ENCODE assay signal across 8 mouse cellular contexts in the genomic region with DNA sequence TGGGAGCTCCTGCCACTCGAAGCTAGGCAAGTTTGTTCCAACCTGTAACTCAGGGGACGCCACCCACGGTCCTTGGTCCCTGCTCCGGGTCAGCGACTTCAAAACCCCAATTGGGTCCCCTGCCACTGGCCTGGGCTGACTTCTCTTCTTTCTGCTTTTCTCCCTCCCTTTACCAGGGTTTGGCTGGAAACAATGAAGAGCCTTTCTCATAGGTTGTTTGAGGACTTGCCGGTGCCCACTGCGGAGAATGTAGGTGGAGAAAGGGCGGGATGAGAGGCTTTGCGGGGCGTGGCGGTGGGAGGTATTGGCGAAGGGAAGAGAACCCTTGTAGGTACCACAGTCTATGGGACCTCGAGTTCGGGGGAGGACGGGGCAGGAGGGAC. TPM values are rescaled to one million over a fixed set of nuclear protein-coding genes. Genes with fewer than 3 reads are reported as not detected.
DNase-seq lines count a peak whose midpoint lies in the region; ATAC-seq and TF ChIP-seq lines count a peak whose summit lies in the region.

A gene (minus strand): TSS at position 194 of the 383 bp plus-strand sequence.

- H3K36me3 ChIP-seq in lung, postnatal 0 days (ENCODE audit: insufficient read depth, low read length), result no peaks in the 10 kb centered on the region

- peak; percentile 13 for DNase-seq in kidney, adult 18-20 months
- DNase-seq in kidney, adult 11 months, result no peak
- peak; percentile 44 for DNase-seq in brain, adult 2 months (ENCODE audit: low read depth, low spot score)
- DNase-seq in forelimb bud, embryonic 11.5 days (ENCODE audit: low read depth, low spot score), result peak; percentile 37
- no peak for DNase-seq in layer of hippocampus, adult 18-20 months (ENCODE audit: low spot score in 2 of 2)
- DNase-seq in lung, postnatal 0 days (ENCODE audit: low spot score), result peak; percentile 36
- DNase-seq in testis, postnatal 10 days (ENCODE audit: low spot score), result peak; percentile 41
- no peak for DNase-seq in ovary, postnatal 14 days (ENCODE audit: low spot score)

- no peaks in the 10 kb centered on the region for H3K9me3 ChIP-seq in lung, postnatal 0 days (ENCODE audit: low read length)

- TF ChIP-seq CTCF in lung, postnatal 0 days (IDR thresholded peaks at IDR 0.05), result no peak

- H3K9ac ChIP-seq in lung, postnatal 0 days (replicated peaks; ENCODE audit: low read depth), result no peak within 1 kb of the TSS

- 0% methylated on average over 15 of the region's 15 CpGs for WGBS in lung, postnatal 0 days

- TF ChIP-seq EP300 in lung, postnatal 0 days (IDR thresholded peaks at IDR 0.05), result no peak

- 0 out of 2 replicates have a peak, but pooled peaks cover 3% of the 10 kb centered on the region for H3K27me3 ChIP-seq in lung, postnatal 0 days (replicated peaks; ENCODE audit: insufficient read depth, low read length)

- H3K4me1 ChIP-seq in lung, postnatal 0 days (ENCODE audit: insufficient read depth, low read depth, low read length), result no peaks in the 10 kb centered on the region

- peak; percentile 62 for ATAC-seq in lung, postnatal 0 days

- H3K4me2 ChIP-seq in lung, postnatal 0 days (replicated peaks; ENCODE audit: low read depth, low read length), result peak within 1 kb of the TSS; percentile 66

- peak within 1 kb of the TSS; percentile 37 for H3K4me3 ChIP-seq in lung, postnatal 0 days (ENCODE audit: low read depth, low read length)

- H3K27ac ChIP-seq in lung, postnatal 0 days (ENCODE audit: low read length), result no peak within 1 kb of the TSS

RNA-seq across cellular contexts. Expression of the gene that starts here (rescaled TPM):
- 10 to 100 TPM; 82.2 to 86.3 TPM for total RNA-seq in layer of hippocampus, adult 18-20 months (2021)
- 0.90 and 1.2 TPM in 2 replicates for polyA plus RNA-seq in lung, postnatal 0 days (2015; fragmentation: Nextera tagmentation; extraction: Ambion mirVana)

Comparison
In these comparisons a context has a peak if more than half of its experiments do, and no peak if none do; other contexts are left out.
1. DNase-seq: peak in kidney, adult 18-20 months (single experiment), brain, adult 2 months (single experiment), forelimb bud, embryonic 11.5 days (single experiment), lung, postnatal 0 days (single experiment) and testis, postnatal 10 days (single experiment); none in kidney, adult 11 months (single experiment), layer of hippocampus, adult 18-20 months (0 of 2) and ovary, postnatal 14 days (single experiment).